Mouse (Mus musculus): ENCODE measurements around the gene Sncg. TPM values are rescaled to one million over a fixed set of nuclear protein-coding genes. Genes with fewer than 3 reads are reported as not detected.

Sncg gene
- total and polyA plus RNA-seq, 3 experiments = 11.5 to 14.2 (median 12.9) TPM

GRCm38 (mm10) chr14:34375941-34376340, 1.4 kb upstream of the Sncg start:
- Histone ChIP-seq H3K27ac (peak overlapping the region; percentile 90), H3K4me3 (peak overlapping the region; percentile 54), H3K9ac (ENCODE audit: low read depth, low read length) (peak overlapping the region; percentile 71), H3K4me1 (ENCODE audit: control insufficient read depth, insufficient read depth, low read length) (peaks cover 8% of the 10 kb centered on the region), H3K36me3 (ENCODE audit: control insufficient read depth, insufficient read depth, low read length) (no peaks in the 10 kb centered on the region), H3K79me2 (replicated peaks; ENCODE audit: control insufficient read depth, insufficient read depth, low read length) (no peaks in the 10 kb centered on the region), H3K27me3 (ENCODE audit: control insufficient read depth, insufficient read depth, low read length) (no peaks in the 10 kb centered on the region)
- DNase-seq = no peak
- TF ChIP-seq CTCF (IDR thresholded peaks at IDR 0.05) = no peak
- no peak for TF ChIP-seq POLR2A (IDR thresholded peaks at IDR 0.05; ENCODE audit: insufficient read depth, low read depth, low read length)
- TF ChIP-seq EP300 (IDR thresholded peaks at IDR 0.05; ENCODE audit: insufficient read depth, low read depth, low read length) = no peak
- intact Hi-C loops (cut with DNase I) = no loop called here
- WGBS = 44% methylated on average over 5 of the region's 5 CpGs

DNA sequence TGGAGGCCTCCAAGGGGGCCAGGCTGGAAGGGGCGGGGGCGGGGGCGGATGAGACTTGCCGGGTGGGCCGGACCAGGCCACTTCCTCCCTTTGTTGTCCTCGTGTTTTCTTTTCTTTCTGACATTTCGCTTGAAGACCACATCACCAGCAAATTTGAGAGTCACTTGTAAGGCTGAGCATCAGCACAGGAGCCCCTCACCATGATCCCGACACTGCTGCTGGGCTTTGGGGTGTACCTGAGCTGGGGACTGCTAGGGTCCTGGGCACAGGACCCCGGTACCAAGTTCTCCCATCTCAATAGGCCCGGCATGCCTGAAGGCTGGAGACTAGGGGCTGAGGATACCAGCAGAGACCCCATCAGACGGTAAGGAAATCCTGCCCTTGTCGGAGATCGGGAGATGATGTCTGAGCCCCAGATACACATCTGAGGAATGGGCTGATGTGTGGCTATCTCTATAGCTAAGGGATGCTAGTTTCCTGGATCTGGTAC, 871 bp upstream of the Sncg start, which contains the start of gene Mmrn2:
Mmrn2 (plus strand) TSS at position 51 of the 490 bp plus-strand sequence.
- 51% methylated on average over 13 of the region's 13 CpGs for WGBS
- Histone ChIP-seq H3K9ac (ENCODE audit: low read depth, low read length) (peak within 1 kb of the TSS; percentile 71), H3K36me3 (ENCODE audit: control insufficient read depth, insufficient read depth, low read length) (no peaks in the 10 kb centered on the region), H3K4me3 (peak within 1 kb of the TSS; percentile 54), H3K4me1 (ENCODE audit: control insufficient read depth, insufficient read depth, low read length) (peaks cover 8% of the 10 kb centered on the region), H3K27me3 (ENCODE audit: control insufficient read depth, insufficient read depth, low read length) (no peaks in the 10 kb centered on the region), H3K27ac (peak within 1 kb of the TSS; percentile 90), H3K79me2 (replicated peaks; ENCODE audit: control insufficient read depth, insufficient read depth, low read length) (no peaks in the 10 kb centered on the region)
- no peak for TF ChIP-seq EP300 (IDR thresholded peaks at IDR 0.05; ENCODE audit: insufficient read depth, low read depth, low read length)
- TF ChIP-seq POLR2A (IDR thresholded peaks at IDR 0.05; ENCODE audit: insufficient read depth, low read depth, low read length) = peak; percentile 50; the same call in 1 of the 2 replicates
- no peak for DNase-seq
- intact Hi-C loops (cut with DNase I) = no loop called here

- intact Hi-C loops (cut with DNase I) = loop anchor here (5.0 kb wide), 1 partner anchor 194 kb away; no protein-coding TSS in a partner anchor
- Histone ChIP-seq H3K36me3 (ENCODE audit: control insufficient read depth, insufficient read depth, low read length) (no peaks in the 10 kb centered on the region), H3K9ac (ENCODE audit: low read depth, low read length) (no peak overlapping the region), H3K79me2 (replicated peaks; ENCODE audit: control insufficient read depth, insufficient read depth, low read length) (no peaks in the 10 kb centered on the region), H3K4me1 (ENCODE audit: control insufficient read depth, insufficient read depth, low read length) (peaks cover 4% of the 10 kb centered on the region), H3K27ac (peak overlapping the region; percentile 90; the same call in 1 of the 2 replicates), H3K27me3 (ENCODE audit: control insufficient read depth, insufficient read depth, low read length) (no peaks in the 10 kb centered on the region), H3K4me3 (no peak overlapping the region; the same call in 1 of the 2 replicates)
- 83% methylated on average over 6 of the region's 6 CpGs for WGBS
- no peak for TF ChIP-seq POLR2A (IDR thresholded peaks at IDR 0.05; ENCODE audit: insufficient read depth, low read depth, low read length)
- no peak for TF ChIP-seq CTCF (IDR thresholded peaks at IDR 0.05)
- no peak for TF ChIP-seq EP300 (IDR thresholded peaks at IDR 0.05; ENCODE audit: insufficient read depth, low read depth, low read length)
- no peak for DNase-seq
These were observed 1.0 kb downstream of the Sncg start for GRCm38 (mm10) chr14:34373581-34373980.

DNA sequence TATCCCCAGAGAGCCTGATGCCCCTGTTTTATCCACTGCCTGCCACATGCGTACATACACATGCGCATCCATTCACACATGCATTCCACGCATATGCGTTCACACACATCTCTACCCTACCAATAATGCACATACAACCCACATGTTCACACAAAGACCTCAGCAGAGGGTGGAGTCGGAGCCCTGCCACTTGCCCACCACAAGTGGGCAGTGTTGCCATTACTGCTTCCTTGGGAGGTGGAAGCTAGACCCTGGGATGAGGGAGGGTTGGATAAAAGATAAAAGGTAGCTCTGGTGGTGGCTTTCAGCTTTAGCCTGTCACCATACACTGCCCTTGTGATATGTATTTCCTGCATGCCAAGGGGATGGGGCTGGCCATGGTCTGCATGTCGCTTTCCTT, 1.9 kb downstream of the Sncg start:
- no peaks in the 10 kb centered on the region for H3K79me2 ChIP-seq (replicated peaks; ENCODE audit: control insufficient read depth, insufficient read depth, low read length)
- DNase-seq = peak; percentile 61 to 76
- peaks cover 1% of the 10 kb centered on the region for H3K4me1 ChIP-seq (ENCODE audit: control insufficient read depth, insufficient read depth, low read length)
- TF ChIP-seq CTCF (IDR thresholded peaks at IDR 0.05) (peak; percentile 97), EP300 (IDR thresholded peaks at IDR 0.05; ENCODE audit: insufficient read depth, low read depth, low read length) (0 out of 2 replicates have a peak, but pooled peaks have one; percentile 42), POLR2A (IDR thresholded peaks at IDR 0.05; ENCODE audit: insufficient read depth, low read depth, low read length) (no peak)
- H3K36me3 ChIP-seq (ENCODE audit: control insufficient read depth, insufficient read depth, low read length) = no peaks in the 10 kb centered on the region
- H3K27me3 ChIP-seq (ENCODE audit: control insufficient read depth, insufficient read depth, low read length) = no peaks in the 10 kb centered on the region
- 83% methylated on average over 6 of the region's 6 CpGs for WGBS
- no peak overlapping the region for H3K9ac ChIP-seq (ENCODE audit: low read depth, low read length)
- intact Hi-C loops (cut with DNase I) = loop anchor here (1.0 to 5.0 kb wide), 3 partner anchors 29 to 195 kb away; no protein-coding TSS in a partner anchor
- no peak overlapping the region for H3K4me3 ChIP-seq
- no peak overlapping the region for H3K27ac ChIP-seq

DNA sequence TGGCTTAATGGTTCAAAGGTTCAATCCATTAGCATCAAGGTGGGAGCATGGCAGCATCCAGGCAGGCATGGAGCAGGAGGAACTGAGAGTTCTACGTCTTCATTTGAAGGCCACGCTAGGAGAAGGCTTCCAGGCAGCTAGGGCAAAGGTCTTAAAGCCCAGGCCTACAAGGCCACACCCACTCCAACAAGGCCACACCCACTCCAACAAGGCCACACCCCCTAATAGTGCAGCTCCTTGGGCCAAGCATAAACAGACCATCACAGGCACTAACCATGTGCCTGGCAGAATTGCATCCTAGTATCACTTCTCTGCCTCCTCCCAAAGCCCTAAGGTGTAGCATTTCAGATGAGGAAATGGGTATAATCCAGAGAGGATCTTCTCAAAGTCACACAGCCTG, 2.8 kb downstream of the Sncg start:
- WGBS = 67% methylated on average over 2 of the region's 2 CpGs
- intact Hi-C loops (cut with DNase I) = loop anchor here (1.0 to 5.0 kb wide), 3 partner anchors 30 to 196 kb away; no protein-coding TSS in a partner anchor
- TF ChIP-seq CTCF (IDR thresholded peaks at IDR 0.05) (no peak), POLR2A (IDR thresholded peaks at IDR 0.05; ENCODE audit: insufficient read depth, low read depth, low read length) (no peak), EP300 (IDR thresholded peaks at IDR 0.05; ENCODE audit: insufficient read depth, low read depth, low read length) (no peak)
- no peak for DNase-seq
- no peak overlapping the region for H3K27ac ChIP-seq
- no peaks in the 10 kb centered on the region for H3K36me3 ChIP-seq (ENCODE audit: control insufficient read depth, insufficient read depth, low read length)
- no peaks in the 10 kb centered on the region for H3K79me2 ChIP-seq (replicated peaks; ENCODE audit: control insufficient read depth, insufficient read depth, low read length)
- no peaks in the 10 kb centered on the region for H3K27me3 ChIP-seq (ENCODE audit: control insufficient read depth, insufficient read depth, low read length)
- no peak overlapping the region for H3K4me3 ChIP-seq
- H3K4me1 ChIP-seq (ENCODE audit: control insufficient read depth, insufficient read depth, low read length) = peaks cover 1% of the 10 kb centered on the region
- no peak overlapping the region for H3K9ac ChIP-seq (ENCODE audit: low read depth, low read length)

- TF ChIP-seq CTCF (IDR thresholded peaks at IDR 0.05) = no peak
- Histone ChIP-seq H3K27me3 (ENCODE audit: control insufficient read depth, insufficient read depth, low read length) (no peaks in the 10 kb centered on the region), H3K27ac (no peak overlapping the region), H3K36me3 (ENCODE audit: control insufficient read depth, insufficient read depth, low read length) (no peaks in the 10 kb centered on the region), H3K79me2 (replicated peaks; ENCODE audit: control insufficient read depth, insufficient read depth, low read length) (no peaks in the 10 kb centered on the region), H3K9ac (ENCODE audit: low read depth, low read length) (no peak overlapping the region), H3K4me1 (ENCODE audit: control insufficient read depth, insufficient read depth, low read length) (peaks cover 1% of the 10 kb centered on the region; the same call in 1 of the 2 replicates), H3K4me3 (no peak overlapping the region)
- intact Hi-C loops (cut with DNase I) = loop anchor here (5.0 kb wide), 1 partner anchor 196 kb away; no protein-coding TSS in a partner anchor
- DNase-seq = no peak
- 87% methylated on average over 3 of the region's 3 CpGs for WGBS
These were observed 3.7 kb downstream of the Sncg start for GRCm38 (mm10) chr14:34370921-34371320.
